Mouse (Mus musculus): ENCODE data around the gene Klf12.

The Klf12 gene

GRCm38 (mm10) chr14:100140370-100140769 lies 144.1 kb downstream of the Klf12 start:
- DNase-seq (ENCODE audit: low read depth, low spot score): no peak

GRCm38 (mm10) chr14:100134304-100134703 lies 150.2 kb downstream of the Klf12 start:
- DNase-seq (ENCODE audit: low read depth, low spot score): no peak

GRCm38 (mm10) chr14:100132479-100132878 lies 152.0 kb downstream of the Klf12 start:
- no peak for DNase-seq (ENCODE audit: low read depth, low spot score)

GRCm38 (mm10) chr14:100126126-100126525 lies 158.4 kb downstream of the Klf12 start:
- no peak for DNase-seq (ENCODE audit: low read depth, low spot score)

GRCm38 (mm10) chr14:100121075-100121474 lies 163.4 kb downstream of the Klf12 start:
- no peak for DNase-seq (ENCODE audit: low read depth, low spot score)

GRCm38 (mm10) chr14:100119866-100120265 lies 164.6 kb downstream of the Klf12 start:
- DNase-seq (ENCODE audit: low read depth, low spot score): no peak

- no peak for DNase-seq (ENCODE audit: low read depth, low spot score)
Measured at GRCm38 (mm10) chr14:100113419-100113818, 171.1 kb downstream of the Klf12 start.

- DNase-seq (ENCODE audit: low read depth, low spot score): peak; percentile 73
Measured at GRCm38 (mm10) chr14:100111735-100112134, 172.7 kb downstream of the Klf12 start.

- DNase-seq (ENCODE audit: low read depth, low spot score): peak; percentile 85
Measured at GRCm38 (mm10) chr14:100109563-100109962, 174.9 kb downstream of the Klf12 start.

GRCm38 (mm10) chr14:100105570-100105969 lies 178.9 kb downstream of the Klf12 start:
- DNase-seq (ENCODE audit: low read depth, low spot score): peak; percentile 32

GRCm38 (mm10) chr14:100104818-100105217 lies 179.7 kb downstream of the Klf12 start:
- DNase-seq (ENCODE audit: low read depth, low spot score): no peak

- DNase-seq (ENCODE audit: low read depth, low spot score): no peak
Measured at GRCm38 (mm10) chr14:100103818-100104217, 180.7 kb downstream of the Klf12 start.

GRCm38 (mm10) chr14:100097208-100098189 lies 187.0 kb downstream of the Klf12 start:
- DNase-seq (ENCODE audit: low read depth, low spot score): peak; percentile 12

- no peak for DNase-seq (ENCODE audit: low read depth, low spot score)
Measured at GRCm38 (mm10) chr14:100095730-100096129, 188.7 kb downstream of the Klf12 start.

GRCm38 (mm10) chr14:100090517-100090916 lies 194.0 kb downstream of the Klf12 start:
- DNase-seq (ENCODE audit: low read depth, low spot score): no peak

- no peak for DNase-seq (ENCODE audit: low read depth, low spot score)
Measured at GRCm38 (mm10) chr14:100079620-100080019, 204.9 kb downstream of the Klf12 start.

- no peak for DNase-seq (ENCODE audit: low read depth, low spot score)
Measured at GRCm38 (mm10) chr14:100072431-100073195, 211.9 kb downstream of the Klf12 start.

- peak; percentile 6 for DNase-seq (ENCODE audit: low read depth, low spot score)
Measured at GRCm38 (mm10) chr14:100069543-100070090, 214.9 kb downstream of the Klf12 start.

GRCm38 (mm10) chr14:100068715-100069114 lies 215.8 kb downstream of the Klf12 start:
- no peak for DNase-seq (ENCODE audit: low read depth, low spot score)

GRCm38 (mm10) chr14:100062516-100062915 lies 222.0 kb downstream of the Klf12 start:
- no peak for DNase-seq (ENCODE audit: low read depth, low spot score)

GRCm38 (mm10) chr14:100054150-100054549 lies 230.3 kb downstream of the Klf12 start:
- DNase-seq (ENCODE audit: low read depth, low spot score): no peak

- DNase-seq (ENCODE audit: low read depth, low spot score): no peak
Measured at GRCm38 (mm10) chr14:100053456-100053855, 231.0 kb downstream of the Klf12 start.
